Mouse (Mus musculus): ENCODE data around the gene Mex3b.

DNA sequence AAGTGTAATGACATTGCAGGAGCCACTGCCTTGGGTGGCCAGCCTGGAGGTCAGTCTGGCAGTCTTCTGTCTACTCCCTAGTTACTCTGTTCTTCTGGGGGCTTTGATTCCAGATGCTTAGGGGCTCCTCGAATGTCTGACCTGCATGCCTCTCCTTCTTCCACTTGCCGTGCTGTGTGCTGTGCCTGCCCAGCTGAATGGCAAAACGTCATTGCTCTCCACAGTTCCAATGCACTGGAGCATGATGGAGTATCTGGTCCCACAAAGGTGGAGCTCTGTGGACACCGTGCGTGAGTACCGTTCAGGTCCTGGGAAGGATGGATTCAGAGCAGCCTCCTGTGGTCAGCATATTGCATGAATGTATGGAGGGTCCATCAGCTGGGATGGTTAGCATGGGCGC lies 47.6 kb upstream of the Mex3b start:
- TF ChIP-seq TCF12 (IDR thresholded peaks at IDR 0.05; ENCODE audit: insufficient read depth, poor library complexity, severe bottlenecking) (no peak), POLR2A (IDR thresholded peaks at IDR 0.05; ENCODE audit: insufficient read length, low read depth) (no peak), REST (IDR thresholded peaks at IDR 0.05; ENCODE audit: insufficient read depth, insufficient read length) (no peak), CEBPB (IDR thresholded peaks at IDR 0.05; ENCODE audit: insufficient read depth, poor library complexity, severe bottlenecking) (no peak)
